Mouse (Mus musculus) liver, postnatal 0 days (tissue): ENCODE measurements at regions not wholly inside any gene's neighbourhood (a gene's known extent, or its start where the extent isn't known, plus 50 kb on each side); places are given as distances from the start of the nearest gene placed in this dataset.

Experiments used
- ATAC-seq: fragments of 200-750 bp; cut with Nextera tagmentation; 2 replicates; pipeline ENCODE4 v1.8.0; 2017; ENCODE audit warnings: mild to moderate bottlenecking, moderate library complexity
- DNase-seq: peaks from one replicate; pipeline ENCODE4 v3.0.0-alpha.2; 2016
- H3K27ac ChIP-seq: fragments of 300-500 bp; sonication (generic); 2 replicates; pipeline ENCODE4 v1.5.1; 2014; ENCODE audit warnings: antibody characterized with exemption, moderate library complexity, mild to moderate bottlenecking, low read depth
- H3K27me3 ChIP-seq: fragments of 300-500 bp; sonication (generic); 2 replicates; pipeline ENCODE4 v1.6.1; 2014; ENCODE audit warnings: low read length, control low read depth, mixed read lengths; ENCODE audit not compliant: insufficient read depth
- H3K36me3 ChIP-seq: fragments of 300-500 bp; sonication (generic); replicated peaks from 2 replicates; pipeline ENCODE4 v1.6.1; 2014; ENCODE audit warnings: mild to moderate bottlenecking, control low read depth, low read length, moderate library complexity, mixed read lengths; ENCODE audit not compliant: insufficient read depth
- H3K4me1 ChIP-seq: fragments of 300-500 bp; sonication (generic); 2 replicates; pipeline ENCODE4 v1.6.1; 2014; ENCODE audit warnings: antibody characterized with exemption, mild to moderate bottlenecking, control low read depth; ENCODE audit not compliant: insufficient read depth
- H3K4me2 ChIP-seq: fragments of 300-500 bp; sonication (generic); 2 replicates; pipeline ENCODE4 v1.6.1; 2014; ENCODE audit warnings: low read depth, mild to moderate bottlenecking, low read length, moderate library complexity, mixed read lengths
- H3K4me3 ChIP-seq: fragments of 300-500 bp; sonication (generic); 2 replicates; pipeline ENCODE4 v1.5.1; 2014; ENCODE audit warnings: low read depth, low read length
- H3K9ac ChIP-seq: fragments of 300-500 bp; sonication (generic); replicated peaks from 2 replicates; pipeline ENCODE4 v1.6.1; 2014; ENCODE audit warnings: mild to moderate bottlenecking, moderate library complexity
- H3K9me3 ChIP-seq: fragments of 300-500 bp; sonication (generic); 2 replicates; pipeline ENCODE4 v1.6.1; 2016; ENCODE audit warnings: mild to moderate bottlenecking, control low read depth, low read length, mixed read lengths
- CTCF ChIP-seq: sonication (generic); IDR thresholded peaks from 2 replicates; pipeline ENCODE4 v1.5.1; 2016; ENCODE audit warnings: antibody characterized with exemption, low read depth
- EP300 ChIP-seq: IDR thresholded peaks from 2 replicates; pipeline ENCODE4 v1.6.1; 2016; ENCODE audit warnings: antibody characterized with exemption, low read depth, mild to moderate bottlenecking
- WGBS: fragments of 180-500 bp; shearing (Covaris S2); extraction: QIAGEN DNeasy Blood & Tissue Kit; methylation state at CpG from one replicate; pipeline ENCODE4 v1.1.7; 2014; ENCODE audit not compliant: insufficient replicate concordance; 5-methylcytosine and 5-hydroxymethylcytosine counted together

DNA sequence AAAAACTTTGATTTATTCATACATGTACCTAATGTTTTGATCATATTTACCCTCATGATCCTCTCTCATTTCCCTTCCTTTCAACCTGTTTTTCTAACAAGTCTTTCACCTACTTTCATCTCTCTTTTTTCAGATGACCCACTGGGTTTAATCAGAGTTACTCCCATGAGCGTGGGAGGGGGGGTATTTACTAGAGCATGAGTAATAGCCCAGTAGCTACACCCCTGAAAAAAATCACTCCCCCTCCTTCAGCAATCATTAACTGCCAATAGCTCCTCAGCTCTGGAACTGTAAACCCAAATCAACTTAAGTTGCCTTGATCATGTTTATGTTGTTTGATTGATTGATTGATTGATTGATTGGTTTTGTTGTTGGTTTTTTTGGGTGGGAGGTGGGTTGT is 241.4 kb upstream of the Zpld1 start:
- H3K27me3 ChIP-seq = no peaks in the 10 kb centered on the region
- no peak overlapping the region for H3K9ac ChIP-seq
- no peak overlapping the region for H3K4me2 ChIP-seq
- H3K4me3 ChIP-seq = no peak overlapping the region
- 55% methylated on average over 1 of the region's 1 CpGs for WGBS
- DNase-seq (no peak), ATAC-seq (no peak)
- H3K27ac ChIP-seq = no peak overlapping the region
- no peaks in the 10 kb centered on the region for H3K9me3 ChIP-seq
- TF ChIP-seq EP300 (no peak), CTCF (no peak)
- no peaks in the 10 kb centered on the region for H3K4me1 ChIP-seq
- H3K36me3 ChIP-seq = no peaks in the 10 kb centered on the region

DNA sequence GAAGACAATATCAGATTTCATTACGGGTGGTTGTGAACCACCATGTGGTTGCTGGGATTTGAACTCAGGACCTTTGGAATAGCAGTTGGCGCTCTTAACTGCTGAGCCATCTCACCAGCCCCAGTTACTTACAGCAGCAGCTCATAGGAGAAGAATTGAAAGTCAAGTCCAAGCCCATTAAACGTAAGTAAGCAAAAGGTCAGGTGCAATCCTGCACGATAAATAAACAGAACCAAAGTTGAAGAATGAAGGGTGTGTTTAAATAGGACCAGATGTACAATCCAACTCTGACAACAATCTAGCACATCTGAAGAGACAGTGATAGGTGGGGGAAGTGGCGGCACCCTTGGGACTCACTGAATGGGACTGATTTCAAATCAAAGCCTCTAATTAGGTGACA is 239.8 kb upstream of the Zpld1 start:
- Histone ChIP-seq H3K4me2 (no peak overlapping the region), H3K4me1 (no peaks in the 10 kb centered on the region), H3K9ac (no peak overlapping the region), H3K9me3 (no peaks in the 10 kb centered on the region), H3K27ac (no peak overlapping the region), H3K4me3 (no peak overlapping the region), H3K27me3 (no peaks in the 10 kb centered on the region), H3K36me3 (no peaks in the 10 kb centered on the region)
- no peak for TF ChIP-seq EP300
- no peak for TF ChIP-seq CTCF
- WGBS = 71% methylated on average over 5 of the region's 5 CpGs
- DNase-seq = no peak
- peak; percentile 45; the same call in 1 of the 2 replicates for ATAC-seq

- Histone ChIP-seq H3K4me1 (no peaks in the 10 kb centered on the region), H3K9me3 (no peaks in the 10 kb centered on the region), H3K4me2 (no peak overlapping the region), H3K4me3 (no peak overlapping the region), H3K27me3 (no peaks in the 10 kb centered on the region), H3K36me3 (no peaks in the 10 kb centered on the region), H3K9ac (no peak overlapping the region), H3K27ac (no peak overlapping the region)
- 67% methylated on average over 3 of the region's 3 CpGs for WGBS
- no peak for TF ChIP-seq CTCF
- TF ChIP-seq EP300 = no peak
- DNase-seq (no peak), ATAC-seq (no peak)
These were observed 234.9 kb upstream of the Zpld1 start for GRCm38 (mm10) chr16:55532686-55533085.

DNA sequence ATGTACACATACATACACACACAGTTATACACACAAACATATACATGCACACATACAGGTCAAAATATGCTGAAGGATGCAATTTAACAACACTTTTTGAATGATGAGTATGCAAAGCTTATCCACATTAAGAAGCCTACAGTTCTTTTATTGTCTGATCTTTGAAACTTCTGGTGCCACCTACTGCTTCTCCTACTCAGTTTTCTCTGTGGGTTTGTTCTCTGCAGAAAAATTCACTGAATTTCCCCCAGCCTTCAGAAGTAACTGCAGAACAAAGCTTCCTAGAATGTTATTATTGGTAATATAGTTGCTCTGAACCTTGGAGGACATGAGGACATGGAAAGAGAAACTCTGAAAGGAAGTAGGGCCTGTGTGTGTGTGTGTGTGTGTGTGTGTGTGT is 233.1 kb upstream of the Zpld1 start:
- ATAC-seq (no peak), DNase-seq (no peak)
- no peak overlapping the region for H3K27ac ChIP-seq
- no peak overlapping the region for H3K4me3 ChIP-seq
- TF ChIP-seq CTCF = no peak
- TF ChIP-seq EP300 = no peak
- H3K9ac ChIP-seq = no peak overlapping the region
- H3K4me2 ChIP-seq = no peak overlapping the region
- no peaks in the 10 kb centered on the region for H3K9me3 ChIP-seq
- no peaks in the 10 kb centered on the region for H3K4me1 ChIP-seq
- H3K36me3 ChIP-seq = no peaks in the 10 kb centered on the region
- H3K27me3 ChIP-seq = no peaks in the 10 kb centered on the region

DNA sequence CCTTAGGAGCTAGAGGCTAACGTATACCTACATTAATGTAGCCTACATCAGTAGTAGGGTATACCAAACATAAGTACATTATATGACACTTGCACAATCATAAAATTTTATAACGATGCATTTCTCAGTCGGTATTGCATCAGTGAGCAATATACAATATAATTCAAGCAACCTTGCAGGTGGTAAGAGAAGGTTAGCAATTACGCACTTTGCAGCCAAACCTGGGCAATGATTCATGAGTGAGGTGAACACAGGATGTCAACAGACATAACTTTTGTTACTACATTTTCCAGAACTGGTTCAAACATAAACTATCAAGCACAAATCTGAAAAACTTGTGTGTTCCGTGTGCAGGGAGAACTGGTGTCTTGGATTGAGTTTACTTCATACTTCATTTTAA is 229.9 kb upstream of the Zpld1 start:
- ATAC-seq = no peak
- no peaks in the 10 kb centered on the region for H3K27me3 ChIP-seq
- no peak overlapping the region for H3K27ac ChIP-seq
- TF ChIP-seq EP300 = no peak
- TF ChIP-seq CTCF = no peak
- DNase-seq = no peak
- no peaks in the 10 kb centered on the region for H3K9me3 ChIP-seq
- 84% methylated on average over 5 of the region's 5 CpGs for WGBS
- no peak overlapping the region for H3K4me2 ChIP-seq
- no peaks in the 10 kb centered on the region for H3K4me1 ChIP-seq
- H3K4me3 ChIP-seq = no peak overlapping the region
- no peaks in the 10 kb centered on the region for H3K36me3 ChIP-seq
- no peak overlapping the region for H3K9ac ChIP-seq

DNA sequence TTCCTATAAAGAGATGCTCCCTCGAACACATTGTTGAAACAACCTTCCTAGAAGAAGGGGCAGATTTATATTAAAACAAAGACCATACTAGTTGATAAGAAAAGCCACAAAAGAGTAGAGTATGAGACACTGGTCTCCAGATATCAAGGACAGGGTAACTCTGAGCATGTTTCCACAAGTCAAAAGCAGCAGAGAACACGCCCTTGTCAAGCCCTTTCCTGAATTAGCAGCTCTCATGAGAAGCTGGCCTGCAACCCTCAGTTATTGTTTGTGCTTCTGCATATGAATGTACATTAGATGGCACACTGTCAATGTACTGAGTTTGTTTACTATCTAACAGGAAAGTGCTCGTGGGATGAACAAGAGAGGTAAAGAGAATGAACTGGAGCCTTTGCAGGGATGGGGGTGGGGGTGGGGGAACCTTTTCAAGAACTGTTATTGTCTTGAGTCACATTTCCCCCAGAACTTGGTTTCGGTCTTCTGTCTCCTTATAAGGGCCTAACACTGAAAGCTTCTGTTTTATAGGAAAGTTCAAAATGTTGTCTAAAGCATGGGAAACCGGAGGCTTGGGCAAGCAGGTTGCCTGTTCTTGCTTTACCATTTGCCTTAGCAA is 228.6 kb upstream of the Zpld1 start:
- Histone ChIP-seq H3K9me3 (no peaks in the 10 kb centered on the region), H3K9ac (no peak overlapping the region), H3K4me2 (no peak overlapping the region), H3K27ac (no peak overlapping the region), H3K36me3 (no peaks in the 10 kb centered on the region), H3K4me1 (no peaks in the 10 kb centered on the region), H3K4me3 (no peak overlapping the region), H3K27me3 (no peaks in the 10 kb centered on the region)
- WGBS = 59% methylated on average over 5 of the region's 5 CpGs
- DNase-seq (no peak), ATAC-seq (no peak)
- TF ChIP-seq EP300 (no peak), CTCF (no peak)

- Histone ChIP-seq H3K4me3 (no peak overlapping the region), H3K4me1 (no peaks in the 10 kb centered on the region), H3K9ac (no peak overlapping the region), H3K27me3 (no peaks in the 10 kb centered on the region), H3K4me2 (no peak overlapping the region), H3K9me3 (no peaks in the 10 kb centered on the region), H3K27ac (no peak overlapping the region), H3K36me3 (no peaks in the 10 kb centered on the region)
- 71% methylated on average over 1 of the region's 1 CpGs for WGBS
- DNase-seq (no peak), ATAC-seq (no peak)
- no peak for TF ChIP-seq CTCF
- no peak for TF ChIP-seq EP300
These were observed 225.5 kb upstream of the Zpld1 start for GRCm38 (mm10) chr16:55523264-55523663.
